Mouse (Mus musculus) cerebellum, adult 18-20 months (tissue): ENCODE data around the gene Gsx2.
A peak's percentile ranks its signal among the peaks of the same experiment; 100 is the strongest.

ENCODE experiments used
- DNase-seq, 2 experiments: peaks; one replicate each; pipeline ENCODE4 v3.0.0; 2021

The Gsx2 gene

GRCm38 (mm10) chr5:75077051-75077380 is 1.6 kb downstream of the Gsx2 start:
- DNase-seq = no peak

- DNase-seq = no peak
Measured at GRCm38 (mm10) chr5:75079564-75079963, 4.2 kb downstream of the Gsx2 start.

GRCm38 (mm10) chr5:75082439-75082838 is 7.0 kb downstream of the Gsx2 start:
- DNase-seq = no peak

GRCm38 (mm10) chr5:75083061-75083460 is 7.7 kb downstream of the Gsx2 start:
- DNase-seq = no peak

DNA sequence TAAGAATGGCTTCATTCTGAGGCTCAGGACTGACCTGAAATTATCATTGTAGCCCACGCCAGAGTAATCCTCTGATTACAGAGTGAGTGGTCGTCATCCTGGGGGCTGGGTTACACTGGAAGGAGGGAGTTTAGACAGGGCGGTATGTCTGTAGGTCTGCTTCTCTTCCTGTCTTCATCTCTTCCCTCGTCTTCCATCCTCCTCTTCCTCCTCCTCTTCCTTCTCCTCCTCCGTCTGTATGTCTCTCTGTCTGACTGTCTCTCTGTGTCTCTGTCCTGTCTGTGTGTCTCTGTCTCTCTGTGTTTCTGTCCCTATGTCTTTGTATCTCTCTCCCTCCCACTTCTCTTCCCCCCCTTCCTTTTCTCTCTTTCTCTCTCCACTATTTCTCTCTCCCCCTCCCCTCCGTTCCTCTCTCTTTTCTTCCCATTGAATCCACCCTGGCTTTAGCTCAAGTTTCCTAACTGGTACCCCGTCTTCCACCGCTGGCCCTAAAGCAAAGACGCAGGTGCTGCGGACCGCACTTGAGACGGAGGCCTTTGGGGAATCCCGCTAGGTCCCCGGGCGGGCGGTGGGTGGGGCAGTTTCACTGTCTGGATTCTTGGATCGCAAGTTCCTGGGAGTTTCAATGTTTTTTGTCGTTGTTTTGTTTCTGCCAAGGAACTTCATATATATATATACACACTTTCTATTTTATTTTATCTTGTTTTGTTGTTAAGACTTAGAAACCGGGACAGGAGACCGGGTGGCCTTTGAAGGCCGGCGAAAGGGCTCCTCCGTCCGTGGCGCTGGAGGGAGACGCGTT is 8.4 kb downstream of the Gsx2 start:
- no peak for DNase-seq

DNA sequence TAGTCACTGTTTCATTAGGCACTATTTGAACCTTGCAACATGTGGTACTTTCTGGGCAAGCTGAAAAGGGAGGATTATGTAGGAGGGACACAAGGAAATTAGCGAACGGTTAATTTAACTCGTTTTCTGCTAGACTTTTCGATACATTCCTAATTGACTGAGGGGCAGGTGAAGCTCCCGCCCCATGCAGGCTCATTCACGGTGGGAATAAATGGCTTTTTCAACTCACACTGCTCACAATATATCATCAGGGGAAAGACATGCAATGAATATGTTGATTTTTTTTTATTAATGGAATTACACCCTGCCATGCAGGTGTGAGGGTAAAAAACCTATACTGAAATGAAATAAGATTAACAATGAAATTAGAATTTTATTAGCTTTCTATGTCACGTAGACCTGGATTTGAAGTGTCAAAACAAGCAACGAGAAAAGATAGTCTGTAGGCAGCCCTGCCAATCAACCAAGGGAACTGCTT is 9.0 kb downstream of the Gsx2 start:
- DNase-seq = no peak

GRCm38 (mm10) chr5:75084871-75085520 is 9.6 kb downstream of the Gsx2 start:
- DNase-seq = no peak

DNA sequence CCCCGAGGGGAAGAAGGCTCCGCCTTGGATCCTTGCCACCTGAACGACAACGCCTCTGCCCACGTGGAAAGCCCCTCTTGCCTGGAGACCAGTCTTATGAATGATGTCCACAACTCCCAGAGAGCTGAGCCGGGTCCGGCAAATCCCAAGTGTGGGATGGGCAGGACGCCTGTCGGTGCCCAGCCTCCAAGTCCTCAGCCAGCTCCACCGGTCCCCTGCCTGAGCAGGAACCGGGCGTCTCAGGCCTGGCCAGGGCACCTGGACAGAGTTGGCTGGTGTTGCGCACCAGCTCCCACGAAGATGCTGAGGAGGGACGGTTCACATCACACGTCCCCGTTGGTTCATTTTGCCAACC is 10.1 kb downstream of the Gsx2 start:
- DNase-seq = no peak

- no peak for DNase-seq
Measured at GRCm38 (mm10) chr5:75085906-75086305, 10.5 kb downstream of the Gsx2 start.

- DNase-seq = no peak
Measured at GRCm38 (mm10) chr5:75106511-75106910, 31.1 kb downstream of the Gsx2 start.

- no peak for DNase-seq
Measured at GRCm38 (mm10) chr5:75109368-75109767, 34.0 kb downstream of the Gsx2 start.

- DNase-seq = no peak
Measured at GRCm38 (mm10) chr5:75111781-75112180, 36.4 kb downstream of the Gsx2 start.

DNA sequence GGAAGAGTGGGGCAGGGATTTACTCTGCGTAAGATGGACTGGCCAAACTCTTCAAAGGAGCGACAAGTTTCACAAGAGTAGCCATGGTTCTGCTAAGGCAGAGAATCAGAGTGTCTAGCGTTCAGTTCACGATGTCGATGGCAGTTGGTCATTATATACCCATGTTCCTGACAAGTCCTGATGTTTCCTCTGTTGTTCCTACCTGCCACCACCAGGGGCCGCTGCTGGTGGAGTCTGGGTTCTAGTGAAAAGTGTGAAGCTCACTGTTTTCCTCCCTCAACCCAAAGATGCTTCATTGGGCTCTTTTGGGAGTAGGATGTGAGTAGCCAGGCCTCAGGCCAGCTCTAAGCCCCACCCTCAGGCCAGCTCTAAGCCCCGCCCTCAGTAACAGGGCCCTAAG is 43.4 kb downstream of the Gsx2 start:
- DNase-seq = peak; percentile 3 to 7

DNA sequence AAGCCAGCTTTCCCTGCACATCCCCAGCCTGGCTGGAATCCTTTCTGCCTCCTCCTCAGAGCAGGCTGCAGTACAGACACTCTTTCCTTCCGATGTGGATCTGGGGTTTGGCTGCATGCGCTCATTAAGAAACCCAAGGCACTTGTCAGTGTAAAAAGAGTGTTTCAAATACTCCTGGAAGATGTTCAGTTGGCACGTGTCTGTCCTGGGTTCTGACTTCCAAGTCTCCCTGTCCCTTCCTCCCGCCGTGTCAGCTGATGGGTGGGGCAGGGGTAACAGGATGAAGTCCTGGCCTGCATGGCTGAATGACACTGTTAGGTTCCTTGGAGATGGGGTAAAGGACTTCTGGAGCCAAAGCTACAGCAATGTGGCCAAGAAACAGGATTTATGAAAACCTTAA is 46.2 kb downstream of the Gsx2 start:
- no peak for DNase-seq
